Mouse (Mus musculus): ENCODE data around the gene Soat2. TPM values are rescaled to one million over a fixed set of nuclear protein-coding genes. Genes with fewer than 3 reads are reported as not detected.

The Soat2 gene
- polyA plus RNA-seq, 1 experiment from 2014 or later, result 0.28 TPM

GRCm38 (mm10) chr15:102119121-102119830, 31.1 kb upstream of the Soat2 start:
- no peak overlapping the region for H3K27ac ChIP-seq (ENCODE audit: low read depth, low read length)
- no peak overlapping the region for H3K4me3 ChIP-seq (ENCODE audit: low read length)
- WGBS, result 78% methylated on average over 8 of the region's 8 CpGs
- no peak overlapping the region for H3K9ac ChIP-seq (ENCODE audit: low read depth, low read length)
- H3K36me3 ChIP-seq (ENCODE audit: control insufficient read depth, insufficient read depth, low read length), result peaks cover 67% of the 10 kb centered on the region
- H3K27me3 ChIP-seq (ENCODE audit: control insufficient read depth, insufficient read depth, low read length), result no peaks in the 10 kb centered on the region
- ATAC-seq (ENCODE audit: low FRiP score, low TSS enrichment), result no peak
- no peaks in the 10 kb centered on the region for H3K9me3 ChIP-seq (ENCODE audit: control insufficient read depth, low read length)
- H3K4me1 ChIP-seq (ENCODE audit: control insufficient read depth, insufficient read depth, low read length), result no peaks in the 10 kb centered on the region
- no peak overlapping the region for H3K4me2 ChIP-seq (replicated peaks; ENCODE audit: low read depth, low read length)

GRCm38 (mm10) chr15:102119831-102120170, 30.5 kb upstream of the Soat2 start:
- Histone ChIP-seq H3K9me3 (ENCODE audit: control insufficient read depth, low read length) (no peaks in the 10 kb centered on the region), H3K27ac (ENCODE audit: low read depth, low read length) (no peak overlapping the region), H3K4me2 (replicated peaks; ENCODE audit: low read depth, low read length) (no peak overlapping the region), H3K4me3 (ENCODE audit: low read length) (no peak overlapping the region), H3K9ac (ENCODE audit: low read depth, low read length) (no peak overlapping the region), H3K36me3 (ENCODE audit: control insufficient read depth, insufficient read depth, low read length) (peaks cover 65% of the 10 kb centered on the region), H3K27me3 (ENCODE audit: control insufficient read depth, insufficient read depth, low read length) (no peaks in the 10 kb centered on the region), H3K4me1 (ENCODE audit: control insufficient read depth, insufficient read depth, low read length) (no peaks in the 10 kb centered on the region)
- 80% methylated on average over 2 of the region's 2 CpGs for WGBS
- no peak for ATAC-seq (ENCODE audit: low FRiP score, low TSS enrichment)

- no peak for ATAC-seq (ENCODE audit: low FRiP score, low TSS enrichment)
- Histone ChIP-seq H3K27me3 (ENCODE audit: control insufficient read depth, insufficient read depth, low read length) (no peaks in the 10 kb centered on the region), H3K36me3 (ENCODE audit: control insufficient read depth, insufficient read depth, low read length) (peaks cover 64% of the 10 kb centered on the region), H3K27ac (ENCODE audit: low read depth, low read length) (no peak overlapping the region), H3K4me2 (replicated peaks; ENCODE audit: low read depth, low read length) (no peak overlapping the region), H3K9ac (ENCODE audit: low read depth, low read length) (no peak overlapping the region), H3K4me1 (ENCODE audit: control insufficient read depth, insufficient read depth, low read length) (no peaks in the 10 kb centered on the region), H3K4me3 (ENCODE audit: low read length) (no peak overlapping the region), H3K9me3 (ENCODE audit: control insufficient read depth, low read length) (no peaks in the 10 kb centered on the region)
- 80% methylated on average over 5 of the region's 5 CpGs for WGBS
Measured at GRCm38 (mm10) chr15:102120530-102120929, 29.8 kb upstream of the Soat2 start.

- no peak overlapping the region for H3K4me2 ChIP-seq (replicated peaks; ENCODE audit: low read depth, low read length)
- H3K9ac ChIP-seq (ENCODE audit: low read depth, low read length), result no peak overlapping the region
- peaks cover 69% of the 10 kb centered on the region for H3K36me3 ChIP-seq (ENCODE audit: control insufficient read depth, insufficient read depth, low read length)
- H3K4me3 ChIP-seq (ENCODE audit: low read length), result no peak overlapping the region
- no peak for ATAC-seq (ENCODE audit: low FRiP score, low TSS enrichment)
- H3K27ac ChIP-seq (ENCODE audit: low read depth, low read length), result peak overlapping the region; percentile 42; the same call in 1 of the 2 replicates
- no peaks in the 10 kb centered on the region for H3K9me3 ChIP-seq (ENCODE audit: control insufficient read depth, low read length)
- H3K27me3 ChIP-seq (ENCODE audit: control insufficient read depth, insufficient read depth, low read length), result no peaks in the 10 kb centered on the region
- no peaks in the 10 kb centered on the region for H3K4me1 ChIP-seq (ENCODE audit: control insufficient read depth, insufficient read depth, low read length)
- 60% methylated on average over 2 of the region's 2 CpGs for WGBS
Measured at GRCm38 (mm10) chr15:102126303-102126702, 24.0 kb upstream of the Soat2 start.

GRCm38 (mm10) chr15:102133314-102133713, 17.0 kb upstream of the Soat2 start:
- Histone ChIP-seq H3K9ac (ENCODE audit: low read depth, low read length) (no peak overlapping the region), H3K36me3 (ENCODE audit: control insufficient read depth, insufficient read depth, low read length) (peaks cover 40% of the 10 kb centered on the region), H3K27ac (ENCODE audit: low read depth, low read length) (no peak overlapping the region), H3K4me1 (ENCODE audit: control insufficient read depth, insufficient read depth, low read length) (peaks cover 7% of the 10 kb centered on the region; the same call in 1 of the 2 replicates), H3K9me3 (ENCODE audit: control insufficient read depth, low read length) (no peaks in the 10 kb centered on the region), H3K4me2 (replicated peaks; ENCODE audit: low read depth, low read length) (no peak overlapping the region), H3K4me3 (ENCODE audit: low read length) (no peak overlapping the region), H3K27me3 (ENCODE audit: control insufficient read depth, insufficient read depth, low read length) (no peaks in the 10 kb centered on the region)
- ATAC-seq (ENCODE audit: low FRiP score, low TSS enrichment), result no peak
- WGBS, result 81% methylated on average over 9 of the region's 9 CpGs

- Histone ChIP-seq H3K9ac (ENCODE audit: low read depth, low read length) (no peak overlapping the region), H3K4me1 (ENCODE audit: control insufficient read depth, insufficient read depth, low read length) (peaks cover 7% of the 10 kb centered on the region; the same call in 1 of the 2 replicates), H3K27me3 (ENCODE audit: control insufficient read depth, insufficient read depth, low read length) (no peaks in the 10 kb centered on the region), H3K4me2 (replicated peaks; ENCODE audit: low read depth, low read length) (no peak overlapping the region), H3K36me3 (ENCODE audit: control insufficient read depth, insufficient read depth, low read length) (peaks cover 27% of the 10 kb centered on the region), H3K4me3 (ENCODE audit: low read length) (no peak overlapping the region), H3K9me3 (ENCODE audit: control insufficient read depth, low read length) (no peaks in the 10 kb centered on the region), H3K27ac (ENCODE audit: low read depth, low read length) (no peak overlapping the region)
- 92% methylated on average over 2 of the region's 2 CpGs for WGBS
- ATAC-seq (ENCODE audit: low FRiP score, low TSS enrichment), result no peak
Measured at GRCm38 (mm10) chr15:102134709-102135108, 15.6 kb upstream of the Soat2 start.

- Histone ChIP-seq H3K9me3 (ENCODE audit: control insufficient read depth, low read length) (no peaks in the 10 kb centered on the region), H3K4me3 (ENCODE audit: low read length) (peak overlapping the region; percentile 83), H3K27ac (ENCODE audit: low read depth, low read length) (peak overlapping the region; percentile 51; the same call in 1 of the 2 replicates), H3K27me3 (ENCODE audit: control insufficient read depth, insufficient read depth, low read length) (no peaks in the 10 kb centered on the region), H3K4me1 (ENCODE audit: control insufficient read depth, insufficient read depth, low read length) (peaks cover 7% of the 10 kb centered on the region; the same call in 1 of the 2 replicates), H3K36me3 (ENCODE audit: control insufficient read depth, insufficient read depth, low read length) (peaks cover 17% of the 10 kb centered on the region; the same call in 1 of the 2 replicates), H3K4me2 (replicated peaks; ENCODE audit: low read depth, low read length) (peak overlapping the region; percentile 74), H3K9ac (ENCODE audit: low read depth, low read length) (peak overlapping the region; percentile 83)
- 3% methylated on average over 34 of the region's 35 CpGs for WGBS
- ATAC-seq (ENCODE audit: low FRiP score, low TSS enrichment), result peak; percentile 80
Measured at GRCm38 (mm10) chr15:102135522-102136128, 14.7 kb upstream of the Soat2 start.

DNA sequence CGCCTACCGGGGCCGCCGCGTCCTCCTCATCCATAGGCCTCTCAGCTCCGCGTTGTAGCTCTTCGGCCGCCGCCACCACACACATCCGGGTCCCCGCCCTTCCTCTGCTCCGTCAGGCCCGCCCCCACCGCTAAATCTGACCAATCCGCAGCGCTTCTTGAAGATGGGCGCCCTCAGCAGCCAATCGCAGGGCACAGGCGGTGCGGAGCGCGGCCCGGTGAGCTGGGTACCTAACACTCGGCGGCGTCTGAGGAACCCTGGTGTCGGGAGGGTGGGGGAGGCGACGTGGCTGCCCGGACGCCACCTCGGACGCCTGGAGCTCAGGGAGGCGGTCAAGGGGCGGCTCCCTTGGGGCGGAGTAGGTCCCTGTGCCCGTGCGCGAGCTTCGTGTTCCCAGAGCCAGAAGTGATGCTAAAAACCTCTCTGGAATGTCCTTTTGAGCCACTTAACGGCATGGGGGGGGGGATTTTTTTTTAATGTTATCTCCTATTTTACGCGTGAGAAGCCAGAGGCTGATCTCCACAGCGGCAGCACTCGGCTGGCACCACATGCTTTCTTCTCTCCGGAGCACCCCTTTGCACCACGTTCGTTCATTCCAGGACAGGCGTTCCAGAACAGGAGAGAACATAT, 14.1 kb upstream of the Soat2 start, which contains the start of gene Spryd3:
Gene Spryd3, minus strand, starts transcription at position 106 of the 630 bp plus-strand sequence.
- H3K27ac ChIP-seq (ENCODE audit: low read depth, low read length), result peak within 1 kb of the TSS; percentile 53; the same call in 1 of the 2 replicates
- H3K27me3 ChIP-seq (ENCODE audit: control insufficient read depth, insufficient read depth, low read length), result no peaks in the 10 kb centered on the region
- peak within 1 kb of the TSS; percentile 74 for H3K4me2 ChIP-seq (replicated peaks; ENCODE audit: low read depth, low read length)
- peaks cover 7% of the 10 kb centered on the region; the same call in 1 of the 2 replicates for H3K4me1 ChIP-seq (ENCODE audit: control insufficient read depth, insufficient read depth, low read length)
- H3K9ac ChIP-seq (ENCODE audit: low read depth, low read length), result peak within 1 kb of the TSS; percentile 83
- peak within 1 kb of the TSS; percentile 83 for H3K4me3 ChIP-seq (ENCODE audit: low read length)
- H3K36me3 ChIP-seq (ENCODE audit: control insufficient read depth, insufficient read depth, low read length), result peaks cover 12% of the 10 kb centered on the region; the same call in 1 of the 2 replicates
- under 1% methylated on average over 50 of the region's 50 CpGs for WGBS
- H3K9me3 ChIP-seq (ENCODE audit: control insufficient read depth, low read length), result no peaks in the 10 kb centered on the region
- peak; percentile 99 for ATAC-seq (ENCODE audit: low FRiP score, low TSS enrichment)

DNA sequence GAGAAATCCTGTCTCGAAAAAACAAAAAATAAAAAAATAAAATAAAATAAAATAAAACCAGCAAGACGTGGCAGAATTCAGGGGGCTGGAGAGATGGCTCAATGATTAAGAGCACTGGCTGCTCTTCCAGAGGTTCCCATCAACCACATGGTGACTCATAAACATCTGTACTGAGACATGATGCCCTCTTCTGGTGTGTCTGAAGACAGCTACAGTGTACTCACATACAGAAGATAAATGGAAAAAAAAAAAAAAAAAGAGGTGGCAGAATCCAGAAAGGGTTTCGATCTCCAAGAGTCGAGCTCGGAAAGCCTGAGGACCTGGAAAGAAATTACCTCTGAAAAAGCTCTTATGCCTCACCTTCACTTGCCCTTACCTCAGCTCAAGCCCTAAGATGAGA, 9.2 kb upstream of the Soat2 start:
- 93% methylated on average over 5 of the region's 5 CpGs for WGBS
- H3K4me3 ChIP-seq (ENCODE audit: low read length), result no peak overlapping the region
- no peaks in the 10 kb centered on the region for H3K9me3 ChIP-seq (ENCODE audit: control insufficient read depth, low read length)
- ATAC-seq (ENCODE audit: low FRiP score, low TSS enrichment), result no peak
- H3K9ac ChIP-seq (ENCODE audit: low read depth, low read length), result no peak overlapping the region
- H3K27ac ChIP-seq (ENCODE audit: low read depth, low read length), result no peak overlapping the region
- H3K36me3 ChIP-seq (ENCODE audit: control insufficient read depth, insufficient read depth, low read length), result no peaks in the 10 kb centered on the region
- peaks cover 13% of the 10 kb centered on the region for H3K27me3 ChIP-seq (ENCODE audit: control insufficient read depth, insufficient read depth, low read length)
- 0 out of 2 replicates have a peak, but pooled peaks cover 3% of the 10 kb centered on the region for H3K4me1 ChIP-seq (ENCODE audit: control insufficient read depth, insufficient read depth, low read length)
- H3K4me2 ChIP-seq (replicated peaks; ENCODE audit: low read depth, low read length), result no peak overlapping the region
